Mouse (Mus musculus): ENCODE measurements around the gene Sbno2.

DNA sequence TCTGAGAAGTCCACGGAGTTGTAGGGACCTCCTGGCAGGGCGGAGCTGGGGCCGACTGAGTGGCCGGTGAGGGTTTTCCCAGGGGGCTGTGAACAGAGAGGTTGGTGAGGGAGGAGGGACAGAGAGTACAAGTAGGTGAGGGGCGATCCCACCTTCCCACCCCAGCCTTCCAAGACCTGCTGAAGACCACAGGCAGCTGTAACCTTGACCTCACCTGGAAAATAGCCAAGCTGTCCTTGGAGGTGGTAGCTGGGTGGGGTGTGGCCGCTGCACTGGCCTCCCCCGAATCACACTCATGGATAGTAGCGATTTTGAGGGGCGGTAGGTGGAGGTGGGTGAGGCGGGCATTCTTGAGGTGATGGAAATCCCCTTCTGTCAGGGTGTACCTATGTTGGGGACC lies 29.8 kb upstream of the Sbno2 start:
- TF ChIP-seq CTCF (IDR thresholded peaks at IDR 0.05; ENCODE audit: low read depth) (no peak), EP300 (IDR thresholded peaks at IDR 0.05; ENCODE audit: low read depth) (no peak)
